Mouse (Mus musculus) stomach, embryonic 15.5 days (tissue): ENCODE results near the gene Sipa1l3. TPM values are rescaled to one million over a fixed set of nuclear protein-coding genes. Genes with fewer than 3 reads are reported as not detected.

Source experiments
- ATAC-seq: fragments of 200-750 bp; cut with Nextera tagmentation; 2 replicates; pipeline ENCODE4 v1.8.0; 2017; ENCODE audit warnings: low read depth, moderate number of reproducible peaks, moderate TSS enrichment; ENCODE audit not compliant: insufficient read depth, low FRiP score
- H3K27ac ChIP-seq: fragments of 300-500 bp; sonication (generic); 2 replicates; pipeline ENCODE4 v1.5.1; 2015; ENCODE audit warnings: mild to moderate bottlenecking, inconsistent platforms
- H3K27me3 ChIP-seq: fragments of 300-500 bp; sonication (generic); replicated peaks from 2 replicates; pipeline ENCODE4 v1.6.1; 2015; ENCODE audit warnings: inconsistent platforms
- H3K36me3 ChIP-seq: fragments of 300-500 bp; sonication (generic); 2 replicates; pipeline ENCODE4 v1.6.1; 2015; ENCODE audit warnings: inconsistent platforms
- H3K4me1 ChIP-seq: fragments of 300-500 bp; sonication (generic); 2 replicates; pipeline ENCODE4 v1.6.1; 2015; ENCODE audit warnings: inconsistent platforms
- H3K4me2 ChIP-seq: fragments of 300-500 bp; sonication (generic); 2 replicates; pipeline ENCODE4 v1.6.1; 2015; ENCODE audit warnings: mild to moderate bottlenecking, inconsistent platforms
- H3K4me3 ChIP-seq: fragments of 300-500 bp; sonication (generic); replicated peaks from 2 replicates; pipeline ENCODE4 v1.5.1; 2015; ENCODE audit warnings: inconsistent platforms
- H3K9ac ChIP-seq: fragments of 300-500 bp; sonication (generic); 2 replicates; pipeline ENCODE4 v1.6.1; 2015; ENCODE audit warnings: inconsistent platforms
- H3K9me3 ChIP-seq: fragments of 300-500 bp; sonication (generic); 2 replicates; pipeline ENCODE4 v1.6.1; 2016; ENCODE audit warnings: inconsistent platforms
- WGBS: fragments of 180-500 bp; shearing (Covaris S2); methylation state at CpG from one replicate; pipeline ENCODE4 v1.1.7; 2015; 5-methylcytosine and 5-hydroxymethylcytosine counted together
- polyA plus RNA-seq: library from polyadenylated mRNA; unstranded; fragments of >200 nt; fragmentation: Nextera tagmentation; extraction: Ambion mirVana; gene quantifications from 2 replicates; pipeline ENCODE4 v1.2.1, GENCODE M21; 2015

Gene Sipa1l3
- polyA plus RNA-seq, 1 experiment from 2014 or later: 22.0 TPM

DNA sequence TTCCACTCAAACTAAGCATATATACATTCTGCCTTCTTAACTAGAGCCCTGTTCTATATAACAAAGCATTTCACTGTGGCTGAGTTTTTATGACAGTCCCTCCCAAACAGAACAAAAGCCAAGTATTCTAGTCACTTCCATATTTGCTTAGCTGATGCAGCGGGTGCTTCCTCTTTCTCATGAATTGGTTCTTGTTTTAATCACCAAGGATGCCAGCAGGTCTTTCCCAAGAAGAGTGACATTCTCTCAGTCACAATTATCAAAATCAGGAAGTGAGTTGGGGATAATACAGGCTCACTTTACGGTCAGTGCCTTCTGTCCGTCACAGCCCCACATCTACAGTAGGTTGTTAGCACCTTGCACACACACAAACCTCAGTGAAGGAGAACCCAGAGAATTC lies 26.6 kb downstream of the Sipa1l3 start:
- H3K4me3 ChIP-seq: no peak overlapping the region
- H3K27ac ChIP-seq: 0 out of 2 replicates have a peak overlapping the region, but pooled peaks have one; percentile 13
- WGBS: 64% methylated on average over 3 of the region's 3 CpGs

DNA sequence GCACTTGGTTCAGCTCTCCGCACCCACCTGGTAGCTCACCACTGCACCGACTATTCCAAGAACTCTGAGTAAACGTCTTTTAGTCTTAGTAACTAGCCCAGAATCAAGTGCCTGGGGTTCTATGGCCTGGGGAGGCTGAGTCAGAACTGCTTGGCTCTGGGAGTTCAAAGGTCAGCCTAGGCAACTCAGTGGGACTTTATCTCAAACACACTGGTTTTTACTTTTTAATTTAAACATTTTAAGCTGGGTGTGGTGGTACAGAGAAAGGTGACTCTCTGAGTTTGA lies 27.0 kb downstream of the Sipa1l3 start:
- no peak overlapping the region for H3K9ac ChIP-seq
- no peaks in the 10 kb centered on the region for H3K9me3 ChIP-seq
- no peak overlapping the region for H3K4me2 ChIP-seq
- H3K27me3 ChIP-seq: no peaks in the 10 kb centered on the region
- H3K27ac ChIP-seq: peak overlapping the region; percentile 12; the same call in 1 of the 2 replicates
- H3K4me3 ChIP-seq: no peak overlapping the region
- no peaks in the 10 kb centered on the region for H3K36me3 ChIP-seq
- peaks cover 24% of the 10 kb centered on the region for H3K4me1 ChIP-seq
- no peak for ATAC-seq
- WGBS: 65% methylated on average over 3 of the region's 3 CpGs

More for the DNA sequence above, 26.6 kb downstream of the Sipa1l3 start:
- peaks cover 27% of the 10 kb centered on the region for H3K4me1 ChIP-seq
- no peak overlapping the region for H3K9ac ChIP-seq
- no peaks in the 10 kb centered on the region for H3K36me3 ChIP-seq
- no peak for ATAC-seq
- H3K9me3 ChIP-seq: no peaks in the 10 kb centered on the region
- no peaks in the 10 kb centered on the region for H3K27me3 ChIP-seq
- no peak overlapping the region for H3K4me2 ChIP-seq

DNA sequence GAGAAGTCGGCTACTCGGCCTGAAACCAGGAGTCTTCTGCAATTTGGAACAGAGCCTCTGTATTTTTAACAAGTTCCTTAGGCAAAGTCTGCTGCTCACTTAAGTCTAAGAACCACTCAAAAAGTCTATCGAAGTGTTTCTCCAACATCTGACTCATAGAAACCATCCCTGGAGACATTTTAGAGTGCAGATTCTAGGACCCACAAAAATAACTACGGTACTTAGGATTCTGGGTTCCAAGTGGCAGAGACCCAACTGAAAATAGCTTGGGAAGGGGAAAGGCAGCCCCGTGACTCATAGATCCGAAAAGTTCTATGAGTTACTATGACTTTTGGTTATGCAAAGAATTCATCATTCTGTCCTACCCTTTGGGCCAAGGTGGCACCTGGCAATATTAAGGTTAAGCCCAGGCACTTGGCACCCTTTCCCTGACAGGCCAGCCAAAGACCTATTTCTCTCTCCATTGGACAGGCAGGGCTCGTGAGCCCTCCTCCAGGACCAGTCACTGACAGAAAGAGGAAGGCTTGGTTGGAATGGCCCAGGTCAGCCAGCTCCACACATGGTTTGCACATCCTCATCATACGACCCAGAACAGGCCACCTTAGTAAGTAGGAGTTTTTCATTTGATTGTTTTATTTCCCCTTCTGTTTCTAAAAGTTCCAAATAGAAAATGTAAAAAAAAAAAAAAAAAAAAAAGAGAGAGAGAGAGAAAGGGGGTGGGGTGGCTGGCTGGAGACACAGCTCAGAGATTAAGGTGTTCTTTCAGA lies 27.6 kb downstream of the Sipa1l3 start:
- Histone ChIP-seq H3K27ac (peak overlapping the region; percentile 62), H3K9ac (no peak overlapping the region), H3K4me2 (no peak overlapping the region), H3K4me1 (peaks cover 22% of the 10 kb centered on the region), H3K27me3 (no peaks in the 10 kb centered on the region), H3K36me3 (no peaks in the 10 kb centered on the region), H3K4me3 (no peak overlapping the region), H3K9me3 (no peaks in the 10 kb centered on the region)
- no peak for ATAC-seq
- 71% methylated on average over 8 of the region's 8 CpGs for WGBS

DNA sequence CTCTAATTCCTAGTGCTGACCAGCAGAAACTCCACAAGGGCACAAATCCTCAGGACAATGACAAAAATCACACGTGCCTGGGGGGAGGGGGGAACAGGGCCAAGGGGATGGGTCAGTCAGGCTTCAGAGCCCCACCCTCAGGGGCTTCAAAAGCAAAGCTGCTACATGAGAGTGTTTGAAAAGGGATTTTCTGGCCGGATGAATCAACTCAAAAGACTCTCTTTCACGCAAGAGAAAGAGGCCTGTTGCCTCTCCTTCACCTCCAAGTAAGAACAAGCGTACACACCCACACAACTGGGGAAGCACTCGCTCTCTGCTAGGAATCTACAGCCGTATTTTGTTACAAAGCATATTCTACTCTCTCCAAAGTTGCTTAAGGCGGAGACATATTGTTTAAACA lies 28.6 kb downstream of the Sipa1l3 start:
- H3K9ac ChIP-seq: no peak overlapping the region
- no peaks in the 10 kb centered on the region for H3K9me3 ChIP-seq
- 25% methylated on average over 7 of the region's 7 CpGs for WGBS
- H3K27me3 ChIP-seq: no peaks in the 10 kb centered on the region
- peaks cover 18% of the 10 kb centered on the region for H3K4me1 ChIP-seq
- ATAC-seq: no peak
- peak overlapping the region; percentile 62 for H3K27ac ChIP-seq
- H3K36me3 ChIP-seq: no peaks in the 10 kb centered on the region
- no peak overlapping the region for H3K4me2 ChIP-seq
- H3K4me3 ChIP-seq: no peak overlapping the region

DNA sequence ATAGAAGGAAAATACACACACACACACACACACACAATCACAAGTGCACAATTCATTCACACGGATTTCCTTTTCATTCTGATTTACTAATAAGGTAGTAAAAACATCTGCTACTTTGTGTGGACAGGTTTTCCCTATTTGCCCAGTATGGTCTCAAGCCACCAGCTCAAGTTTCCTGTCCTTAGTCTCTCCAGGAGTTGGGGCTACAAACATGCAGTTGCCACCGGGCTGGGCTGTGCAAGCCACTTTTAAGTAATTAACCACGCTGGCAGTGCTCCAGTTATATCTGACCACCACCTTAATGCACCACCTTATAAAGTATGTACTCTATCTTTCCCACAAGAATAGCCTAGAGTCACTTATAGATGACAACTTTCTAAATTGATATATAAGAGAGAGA lies 29.1 kb downstream of the Sipa1l3 start:
- WGBS: 31% methylated on average over 3 of the region's 3 CpGs
- H3K9ac ChIP-seq: no peak overlapping the region
- no peak for ATAC-seq
- no peaks in the 10 kb centered on the region for H3K9me3 ChIP-seq
- peaks cover 18% of the 10 kb centered on the region for H3K4me1 ChIP-seq
- no peak overlapping the region for H3K4me2 ChIP-seq
- no peak overlapping the region for H3K4me3 ChIP-seq
- H3K27me3 ChIP-seq: no peaks in the 10 kb centered on the region
- no peaks in the 10 kb centered on the region for H3K36me3 ChIP-seq
- no peak overlapping the region for H3K27ac ChIP-seq

DNA sequence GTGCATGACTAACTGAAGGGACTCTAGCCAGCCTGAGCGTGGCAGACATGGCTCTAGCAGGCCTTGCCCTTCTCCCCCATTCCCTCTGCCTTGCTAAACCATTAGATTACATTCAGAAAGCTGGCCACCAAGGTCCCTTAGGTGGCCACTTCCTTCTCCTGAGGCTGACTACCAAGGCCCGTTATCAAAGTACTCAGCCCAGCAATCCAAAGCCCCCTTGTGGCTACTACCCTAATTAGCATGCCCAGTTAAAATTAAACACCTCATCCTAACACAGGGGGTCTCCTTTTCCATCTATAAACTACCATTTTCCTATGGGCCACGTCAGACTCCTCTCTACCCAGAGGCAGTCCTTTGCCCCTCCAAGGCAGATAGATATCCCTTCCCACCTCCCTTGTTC lies 31.7 kb downstream of the Sipa1l3 start:
- H3K9ac ChIP-seq: no peak overlapping the region
- no peak for ATAC-seq
- WGBS: 95% methylated on average over 3 of the region's 3 CpGs
- no peaks in the 10 kb centered on the region for H3K27me3 ChIP-seq
- H3K36me3 ChIP-seq: no peaks in the 10 kb centered on the region
- H3K9me3 ChIP-seq: no peaks in the 10 kb centered on the region
- H3K27ac ChIP-seq: no peak overlapping the region
- H3K4me3 ChIP-seq: no peak overlapping the region
- peaks cover 28% of the 10 kb centered on the region for H3K4me1 ChIP-seq
- no peak overlapping the region for H3K4me2 ChIP-seq

DNA sequence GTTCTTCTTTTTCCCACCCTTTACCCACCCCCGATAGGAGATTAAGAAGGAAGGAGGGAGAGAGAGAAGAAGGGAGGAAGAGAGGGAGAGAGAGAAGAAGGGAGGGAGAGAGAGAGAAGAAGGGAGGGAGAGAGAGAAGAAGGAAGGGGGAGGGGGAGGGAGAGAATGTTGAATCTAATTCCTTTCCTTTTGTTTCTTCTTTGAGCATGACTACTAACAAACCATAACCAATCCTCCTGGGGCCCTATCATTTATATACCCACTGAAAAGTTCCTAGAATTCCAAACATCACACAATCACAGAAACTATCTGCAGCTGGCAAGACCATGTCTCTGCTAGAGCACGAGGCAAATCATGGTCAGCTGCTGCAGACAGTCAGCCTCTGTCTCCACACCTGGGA lies 32.7 kb downstream of the Sipa1l3 start:
- WGBS: 44% methylated on average over 2 of the region's 2 CpGs
- Histone ChIP-seq H3K27ac (no peak overlapping the region), H3K9ac (no peak overlapping the region), H3K4me1 (peaks cover 34% of the 10 kb centered on the region), H3K4me3 (no peak overlapping the region), H3K36me3 (no peaks in the 10 kb centered on the region), H3K27me3 (no peaks in the 10 kb centered on the region), H3K4me2 (no peak overlapping the region), H3K9me3 (no peaks in the 10 kb centered on the region)
- no peak for ATAC-seq

DNA sequence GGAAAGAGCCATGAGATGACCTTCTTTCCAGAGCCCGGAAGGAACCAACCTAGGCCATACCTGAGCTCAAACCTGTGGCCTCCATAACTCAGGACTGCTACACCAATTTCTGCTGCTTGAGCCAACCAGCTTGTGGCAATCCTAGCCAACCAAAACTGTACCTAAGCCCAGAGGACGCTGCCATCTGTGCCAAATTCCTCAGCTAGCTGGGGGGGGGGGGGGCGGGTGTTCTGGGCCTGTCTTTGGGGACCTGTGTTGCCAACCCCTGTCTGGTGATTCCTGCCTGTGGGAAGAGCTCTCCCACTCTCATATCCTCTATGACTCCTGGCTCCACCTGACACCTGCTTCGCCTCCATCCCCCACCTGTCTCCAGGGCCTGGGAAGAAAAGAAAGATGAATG lies 34.9 kb downstream of the Sipa1l3 start:
- no peaks in the 10 kb centered on the region for H3K9me3 ChIP-seq
- ATAC-seq: no peak
- no peaks in the 10 kb centered on the region for H3K36me3 ChIP-seq
- WGBS: 69% methylated on average over 4 of the region's 4 CpGs
- H3K27ac ChIP-seq: peak overlapping the region; percentile 65; the same call in 1 of the 2 replicates
- H3K27me3 ChIP-seq: no peaks in the 10 kb centered on the region
- H3K4me2 ChIP-seq: no peak overlapping the region
- H3K4me3 ChIP-seq: no peak overlapping the region
- no peak overlapping the region for H3K9ac ChIP-seq
- peaks cover 33% of the 10 kb centered on the region for H3K4me1 ChIP-seq

DNA sequence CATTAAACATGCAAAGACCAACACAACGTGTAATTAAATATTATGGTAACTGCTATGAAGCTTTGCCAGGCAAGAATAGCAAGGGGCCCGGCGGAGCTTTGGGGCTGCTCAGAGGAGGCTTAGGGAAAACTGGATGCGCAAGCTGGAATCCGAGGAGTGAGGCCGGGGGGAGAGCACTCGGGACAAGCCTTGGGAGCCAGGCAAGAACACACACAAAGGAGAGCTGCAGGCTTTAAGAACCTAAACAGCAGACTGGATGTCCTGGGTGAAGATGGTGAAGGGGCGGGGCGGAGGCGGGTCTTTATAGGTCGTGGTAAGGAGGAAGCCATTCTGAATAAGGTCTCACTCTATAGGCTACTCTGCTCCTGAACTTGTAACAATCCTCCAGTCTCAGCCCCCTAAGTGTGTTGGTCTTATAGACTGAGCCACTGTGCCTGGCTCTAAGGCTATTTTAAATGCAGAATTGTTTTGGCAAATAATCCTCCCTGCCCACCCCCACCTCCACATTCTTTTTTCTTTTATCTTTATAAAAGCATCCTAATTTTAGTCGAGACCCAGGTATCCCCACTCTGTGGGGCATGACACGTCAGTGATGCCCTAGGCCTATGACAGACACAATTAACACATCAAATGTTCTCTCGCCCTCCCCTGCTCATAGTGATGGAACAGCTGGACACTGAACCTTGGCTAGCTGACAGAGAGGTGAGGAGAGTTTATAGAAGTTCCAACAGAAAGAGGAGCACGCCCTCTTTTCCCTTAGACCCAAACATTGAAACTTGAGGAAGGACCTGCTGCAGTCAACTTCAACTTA lies 36.9 kb downstream of the Sipa1l3 start:
- Histone ChIP-seq H3K9me3 (no peaks in the 10 kb centered on the region), H3K27ac (peak overlapping the region; percentile 73), H3K36me3 (no peaks in the 10 kb centered on the region), H3K4me3 (no peak overlapping the region), H3K4me1 (peaks cover 30% of the 10 kb centered on the region; the same call in 1 of the 2 replicates), H3K4me2 (peak overlapping the region; percentile 10; the same call in 1 of the 2 replicates), H3K9ac (no peak overlapping the region), H3K27me3 (no peaks in the 10 kb centered on the region)
- ATAC-seq: peak; percentile 47; the same call in 1 of the 2 replicates
- WGBS: 40% methylated on average over 15 of the region's 15 CpGs

DNA sequence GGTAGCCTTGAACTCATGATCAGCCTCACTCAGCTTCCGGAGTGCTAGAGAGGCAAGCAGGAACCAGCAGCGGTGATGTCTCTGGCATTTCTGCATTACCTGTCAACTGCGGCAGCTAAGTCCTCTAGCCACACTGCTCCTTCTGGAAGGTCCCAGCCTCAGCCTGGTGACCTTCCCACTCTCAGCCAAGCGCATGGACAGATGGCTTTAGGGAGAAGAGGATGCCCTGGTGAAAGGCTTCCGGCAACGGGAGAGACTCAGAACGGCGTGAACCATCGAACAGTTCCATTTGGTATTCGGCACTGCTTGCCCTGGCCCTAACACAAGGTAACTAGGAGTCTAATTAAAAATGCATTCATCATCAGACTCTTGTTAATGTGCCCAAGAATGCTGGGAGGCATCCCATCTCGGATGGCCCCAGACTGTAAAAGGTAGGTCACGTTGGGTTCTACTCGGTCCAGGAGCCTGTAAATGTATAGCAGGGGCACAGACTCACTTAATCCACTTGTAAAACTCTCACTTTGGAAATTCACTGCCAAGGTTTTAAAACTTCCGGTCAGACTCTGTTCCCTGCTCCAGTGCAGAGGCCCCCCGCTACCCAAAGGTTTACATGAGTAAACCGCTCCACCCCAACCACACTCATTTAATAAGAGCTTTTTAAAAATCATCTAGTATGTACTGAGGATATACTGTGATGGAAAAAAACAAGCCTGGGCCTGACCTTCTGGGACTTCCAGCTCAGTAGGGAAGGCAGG lies 37.7 kb downstream of the Sipa1l3 start:
- no peak for ATAC-seq
- peak overlapping the region; percentile 10; the same call in 1 of the 2 replicates for H3K4me2 ChIP-seq

DNA sequence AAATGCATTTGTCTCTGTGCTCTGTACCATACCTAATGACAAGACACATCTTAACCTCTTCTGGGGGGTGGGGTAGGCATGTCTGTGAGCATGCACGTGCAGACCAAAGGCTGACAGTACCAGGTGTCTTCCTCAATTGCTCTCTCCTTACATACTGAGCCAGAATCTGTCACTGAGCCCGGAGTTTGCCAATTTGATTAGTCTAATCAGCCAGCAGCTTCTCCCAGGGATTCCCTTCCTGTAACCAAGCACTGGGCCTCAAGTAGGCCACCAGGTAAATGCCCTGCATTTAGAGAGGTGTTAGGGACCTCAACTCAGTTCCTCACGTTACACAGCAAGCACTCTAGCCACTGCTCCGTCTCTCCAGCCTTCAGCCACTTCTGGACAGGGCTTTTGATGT lies 38.3 kb downstream of the Sipa1l3 start:
- peak overlapping the region; percentile 73; the same call in 1 of the 2 replicates for H3K27ac ChIP-seq
- H3K9me3 ChIP-seq: no peaks in the 10 kb centered on the region
- no peak for ATAC-seq
- H3K9ac ChIP-seq: no peak overlapping the region
- no peak overlapping the region for H3K4me3 ChIP-seq
- WGBS: 80% methylated on average over 4 of the region's 4 CpGs
- no peaks in the 10 kb centered on the region for H3K36me3 ChIP-seq
- no peak overlapping the region for H3K4me2 ChIP-seq
- H3K27me3 ChIP-seq: no peaks in the 10 kb centered on the region
- H3K4me1 ChIP-seq: peaks cover 30% of the 10 kb centered on the region; the same call in 1 of the 2 replicates

More for the DNA sequence above, 37.7 kb downstream of the Sipa1l3 start:
- H3K36me3 ChIP-seq: no peaks in the 10 kb centered on the region
- H3K9ac ChIP-seq: no peak overlapping the region
- no peaks in the 10 kb centered on the region for H3K27me3 ChIP-seq
- 77% methylated on average over 16 of the region's 16 CpGs for WGBS
- peak overlapping the region; percentile 73 for H3K27ac ChIP-seq
- H3K4me3 ChIP-seq: no peak overlapping the region
- H3K4me1 ChIP-seq: peaks cover 30% of the 10 kb centered on the region; the same call in 1 of the 2 replicates
- H3K9me3 ChIP-seq: no peaks in the 10 kb centered on the region
